Mouse (Mus musculus) urinary bladder, postnatal 25 days (tissue): ENCODE results near the gene Zfp84.

ENCODE experiments used
- DNase-seq: peaks from one replicate; pipeline ENCODE4 v3.0.0; 2022; ENCODE audit warnings: low spot score

The Zfp84 gene

GRCm38 (mm10) chr7:29815910-29816429 is 47.6 kb downstream of the Zfp84 start, which contains the start of gene Zfp790:
Gene Zfp790, plus strand, starts transcription at chr7:29816114.
- peak; percentile 59 for DNase-seq

GRCm38 (mm10) chr7:29818619-29819254 is 50.4 kb downstream of the Zfp84 start:
- peak; percentile 46 for DNase-seq

GRCm38 (mm10) chr7:29828001-29828400 is 59.6 kb downstream of the Zfp84 start:
- DNase-seq = no peak
